Mouse (Mus musculus) liver, adult 2 months (tissue): ENCODE measurements around the gene Tsen54.

Experiments
- CTCF ChIP-seq: fragments of 200-500 bp; IDR thresholded peaks from 2 replicates; pipeline ENCODE4 v1.5.1; 2011; ENCODE audit warnings: low read depth, low read length, control low read depth
- POLR2A ChIP-seq: fragments of 200-500 bp; IDR thresholded peaks from 2 replicates; pipeline ENCODE4 v1.6.1; 2011; ENCODE audit warnings: low read length, control low read depth; ENCODE audit not compliant: insufficient read depth; ENCODE audit errors: extremely low read depth

DNA sequence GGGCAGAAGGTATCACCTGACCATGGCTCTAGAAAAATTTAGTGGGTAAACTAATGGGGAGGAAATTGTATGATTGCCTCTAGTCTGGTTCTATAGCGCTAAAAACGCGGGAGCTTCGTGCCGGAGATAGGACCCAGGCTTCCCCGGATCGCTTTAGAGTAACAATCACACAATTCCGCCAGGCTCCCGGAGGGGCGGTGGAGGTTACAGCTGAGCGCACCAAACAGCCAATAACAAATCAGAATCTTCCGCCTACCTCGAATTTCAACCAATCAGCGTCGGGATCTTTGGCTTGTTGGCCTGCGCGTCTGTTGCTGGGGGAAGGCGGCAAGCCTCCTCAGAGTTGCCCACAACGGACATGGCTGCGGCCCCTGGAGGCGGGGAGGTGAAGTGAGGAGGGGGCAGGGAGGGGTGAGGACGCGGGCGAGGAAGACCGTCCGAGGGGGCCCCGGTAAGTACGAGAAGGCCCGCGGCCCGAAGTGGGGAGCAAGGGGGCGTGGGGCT is 49.4 kb upstream of the Tsen54 start, which contains the start of gene Tmem94:
- 0 out of 2 replicates have a peak, but pooled peaks have one; percentile 32 for TF ChIP-seq POLR2A
- no peak for TF ChIP-seq CTCF
